Mouse (Mus musculus) heart, adult 11 months (tissue): ENCODE measurements at regions not wholly inside any gene's neighbourhood (a gene's known extent, or its start where the extent isn't known, plus 50 kb on each side); places are given as distances from the start of the nearest gene placed in this dataset.
A peak's percentile ranks its signal among the peaks of the same experiment; 100 is the strongest.

Experiments
- DNase-seq: peaks from one replicate; pipeline ENCODE4 v3.0.0; 2022

DNA sequence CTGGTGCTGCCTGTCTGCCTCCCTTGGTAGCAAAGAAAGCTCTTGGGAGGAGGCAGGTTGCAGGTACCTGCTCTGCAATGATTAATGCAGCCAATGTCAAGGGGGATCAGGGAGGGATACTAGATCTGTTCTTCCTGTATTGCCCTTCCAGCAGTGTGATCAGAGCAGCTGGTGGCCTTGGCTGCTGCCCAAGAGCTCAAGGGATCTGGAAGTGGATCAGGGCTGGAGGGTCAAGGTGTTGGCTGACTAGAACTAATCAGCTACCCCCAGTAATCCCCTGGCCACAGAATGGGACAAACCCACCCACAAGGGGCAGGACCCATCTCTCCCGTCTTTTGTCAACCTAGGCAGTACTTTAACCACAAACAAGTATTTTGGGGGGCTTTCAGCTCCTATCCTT lies 211.8 kb upstream of the Atp6ap2 start:
- peak; percentile 68 for DNase-seq

DNA sequence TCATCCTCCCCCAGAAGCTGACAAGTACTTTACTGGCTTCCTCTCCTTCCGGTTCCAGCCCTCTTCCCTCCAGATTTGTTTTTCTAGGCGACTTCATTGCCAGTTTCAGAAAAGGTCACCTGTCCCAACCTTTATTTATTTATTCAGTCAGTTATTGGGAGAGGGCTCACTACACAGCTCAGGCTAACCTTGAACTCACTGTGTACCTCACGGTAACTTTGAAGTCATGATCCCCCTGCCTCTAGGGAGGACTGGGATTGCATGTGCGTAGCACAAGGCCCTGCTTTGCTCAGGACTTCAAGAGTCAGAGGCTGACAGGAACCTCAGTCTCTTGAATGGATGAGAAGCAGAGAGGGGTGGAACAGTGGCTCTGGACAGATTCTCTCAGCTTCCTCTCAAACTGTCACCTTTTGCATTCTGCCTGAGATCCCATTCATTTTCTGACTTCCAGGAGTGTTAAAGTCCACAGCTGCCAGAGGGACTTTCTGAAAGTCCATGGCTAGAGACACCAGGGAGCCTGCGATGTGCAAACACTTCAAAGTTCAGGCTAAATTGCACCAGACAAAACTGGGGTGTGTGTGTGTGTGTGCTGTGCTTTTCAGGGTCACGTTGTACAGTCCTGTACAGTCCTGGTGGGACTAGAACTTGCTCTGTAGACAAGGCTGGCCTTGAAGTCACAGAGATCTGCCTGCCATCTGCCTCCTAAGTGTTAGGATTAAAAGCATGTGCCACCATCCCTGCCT lies 211.2 kb upstream of the Atp6ap2 start:
- DNase-seq, result peak; percentile 27

DNA sequence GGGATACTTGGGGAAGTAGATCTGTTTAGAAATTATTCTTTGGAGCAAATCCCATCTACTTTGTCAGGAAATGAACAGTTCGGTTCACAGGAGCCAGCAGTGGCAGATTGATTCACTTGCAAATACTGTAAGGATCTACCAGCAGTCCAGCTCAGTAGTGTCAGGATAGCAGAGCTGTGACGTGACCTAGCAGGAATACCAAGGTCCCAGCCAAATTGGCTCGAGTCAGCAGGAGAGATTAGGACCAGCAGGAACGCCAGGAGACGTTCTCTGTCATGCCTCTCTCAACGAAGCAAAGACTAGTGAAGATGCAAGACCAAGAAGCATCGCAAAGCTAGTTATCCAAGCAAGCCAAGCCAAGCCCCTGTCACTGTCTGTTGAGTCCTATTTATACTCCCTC lies 210.2 kb upstream of the Atp6ap2 start:
- DNase-seq, result peak; percentile 84

DNA sequence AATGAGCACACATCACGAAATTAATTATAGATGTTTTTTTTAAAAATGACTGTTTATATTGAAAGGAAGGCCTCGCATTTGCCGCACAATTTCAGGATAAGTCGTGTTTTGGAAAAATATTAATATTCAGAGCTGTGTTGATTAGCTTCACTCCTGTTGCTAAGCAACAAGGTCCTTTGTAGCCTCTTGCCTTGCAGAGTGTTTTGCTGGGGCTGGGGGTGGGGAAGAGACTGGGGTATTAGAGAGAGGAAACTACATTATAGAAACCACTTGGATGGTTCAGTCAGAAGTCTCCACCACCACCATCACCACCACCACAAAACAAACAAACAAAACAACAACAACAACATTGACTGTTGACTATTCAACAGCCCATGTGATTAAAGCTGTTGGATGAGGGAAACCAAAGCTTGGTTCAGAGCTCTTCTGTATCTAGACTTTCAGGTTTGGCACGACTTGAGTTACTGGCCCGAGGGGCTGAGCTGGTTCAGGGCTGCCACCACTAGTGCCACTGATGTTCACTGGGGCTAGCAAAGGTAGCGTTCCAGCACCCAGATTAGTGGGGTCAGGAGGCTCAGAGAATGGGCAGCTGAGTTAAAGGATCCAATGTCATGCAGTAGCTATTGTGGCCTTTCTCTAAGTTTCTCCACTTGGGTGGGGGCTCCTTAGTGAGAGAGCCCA lies 195.3 kb upstream of the Atp6ap2 start:
- peak; percentile 13 for DNase-seq

DNA sequence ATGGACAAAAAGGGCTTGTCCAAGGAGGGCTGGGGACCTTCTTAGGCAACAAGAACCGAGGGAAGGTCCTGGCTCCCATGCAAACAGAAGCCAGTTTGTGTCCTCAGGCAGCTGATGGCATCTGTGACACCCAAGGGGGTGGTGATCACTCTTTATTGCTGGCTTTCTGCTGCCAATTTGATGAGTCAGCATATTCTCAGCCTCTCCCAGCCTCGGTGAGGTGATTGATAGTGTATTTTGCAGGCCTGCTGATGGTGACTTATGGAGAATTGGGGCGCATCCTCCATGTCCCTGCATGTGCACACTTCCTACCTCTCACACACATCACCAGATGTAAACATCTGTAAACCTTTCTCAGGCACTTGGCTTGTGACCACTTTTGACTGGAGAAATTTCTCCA lies 178.3 kb upstream of the Atp6ap2 start:
- DNase-seq, result peak; percentile 25

DNA sequence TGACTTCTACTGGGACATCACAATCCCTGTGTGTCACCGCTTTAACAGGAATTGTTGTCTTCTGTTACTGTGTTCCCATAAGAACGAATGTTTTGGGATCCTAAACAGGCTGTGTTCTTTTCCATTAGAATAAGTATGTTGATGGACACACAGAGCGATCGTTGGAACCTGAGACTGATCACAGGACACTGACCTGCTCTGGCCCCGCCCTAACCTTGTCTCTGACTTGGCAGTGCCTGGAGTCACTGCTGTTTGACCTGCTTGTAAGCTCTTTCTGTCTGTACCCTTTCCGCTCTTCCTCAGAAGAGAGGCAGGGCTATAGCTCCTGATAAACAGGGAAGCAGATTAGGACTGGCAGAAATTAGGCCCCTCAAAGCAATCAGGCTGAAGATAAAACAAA lies 162.0 kb upstream of the Atp6ap2 start:
- no peak for DNase-seq

DNA sequence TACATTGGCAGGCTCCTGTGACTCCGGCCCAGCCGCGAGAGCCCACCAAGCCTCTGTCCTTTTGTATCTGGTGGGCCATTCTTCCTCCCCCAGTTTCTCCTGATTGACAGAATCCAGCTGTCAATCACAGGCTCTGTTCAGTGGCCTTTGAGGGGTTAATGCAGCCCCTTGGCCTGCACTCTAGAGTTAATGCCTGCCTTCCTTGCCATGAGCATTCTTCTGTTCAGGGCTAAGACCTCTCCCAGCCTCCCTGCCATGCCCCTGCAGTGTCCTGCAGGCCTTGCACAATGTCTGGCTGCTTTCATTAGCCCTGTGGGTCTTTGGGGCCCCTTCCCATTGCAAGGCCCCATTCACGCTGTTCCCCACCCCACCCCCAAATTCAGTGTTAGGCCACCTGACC lies 160.9 kb upstream of the Atp6ap2 start:
- DNase-seq, result no peak

DNA sequence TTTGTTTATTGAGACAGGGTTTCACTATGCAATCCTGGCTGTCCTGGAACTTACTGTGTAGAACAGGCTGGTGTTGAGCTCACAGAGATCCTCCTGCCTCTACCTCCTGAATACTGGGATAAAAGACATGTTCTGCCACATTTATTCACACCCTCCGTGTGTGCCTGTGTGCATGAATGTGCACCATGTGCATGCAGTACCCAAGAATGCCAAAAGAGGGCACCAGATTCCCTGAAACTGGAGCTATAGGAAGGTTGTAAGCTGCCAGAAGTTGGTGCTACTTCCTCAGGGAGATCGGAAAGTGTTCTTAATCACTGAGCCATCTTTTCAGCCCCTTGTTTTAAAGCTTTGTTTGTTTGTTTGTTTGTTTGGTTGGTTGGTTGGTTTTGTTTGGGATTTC lies 155.3 kb upstream of the Atp6ap2 start:
- DNase-seq, result no peak

DNA sequence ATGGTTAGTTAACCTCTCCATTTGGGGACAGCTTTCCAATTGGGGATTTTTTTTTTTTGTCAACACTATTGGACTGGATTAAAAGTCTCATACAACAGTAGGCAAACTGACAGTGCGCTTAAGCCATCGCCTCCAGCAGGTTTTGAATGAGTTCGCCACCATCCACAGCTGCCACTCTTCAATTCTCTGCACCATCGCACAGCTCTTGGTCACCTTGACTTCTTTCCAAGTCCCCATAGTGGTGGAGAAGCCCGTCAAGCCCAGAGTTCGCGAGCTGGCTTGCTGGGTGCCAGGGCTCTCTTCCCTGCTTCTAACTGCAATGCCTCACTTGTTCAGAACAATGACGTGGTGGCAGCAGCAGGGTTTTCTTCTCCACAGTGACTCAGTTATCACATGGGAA lies 151.9 kb upstream of the Atp6ap2 start:
- no peak for DNase-seq

DNA sequence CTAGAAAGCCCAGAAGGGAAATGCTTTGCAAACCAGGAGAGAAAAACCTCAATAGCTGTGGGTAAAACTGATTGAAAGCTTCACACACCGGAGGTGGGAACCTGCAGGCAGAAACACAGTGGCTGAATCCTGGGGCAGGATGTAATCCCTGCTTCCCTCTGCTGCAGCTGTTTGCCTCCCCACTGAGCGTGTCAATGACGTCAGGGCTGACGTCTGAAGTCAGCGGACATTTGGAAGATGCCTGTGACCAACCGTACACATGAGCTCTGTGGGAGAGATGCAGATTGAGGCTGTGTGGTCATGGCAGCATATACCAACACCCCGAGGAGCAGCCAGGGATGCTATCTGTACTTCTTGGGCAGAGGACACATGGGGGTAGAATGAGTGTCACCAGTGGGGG lies 151.5 kb upstream of the Atp6ap2 start:
- no peak for DNase-seq

DNA sequence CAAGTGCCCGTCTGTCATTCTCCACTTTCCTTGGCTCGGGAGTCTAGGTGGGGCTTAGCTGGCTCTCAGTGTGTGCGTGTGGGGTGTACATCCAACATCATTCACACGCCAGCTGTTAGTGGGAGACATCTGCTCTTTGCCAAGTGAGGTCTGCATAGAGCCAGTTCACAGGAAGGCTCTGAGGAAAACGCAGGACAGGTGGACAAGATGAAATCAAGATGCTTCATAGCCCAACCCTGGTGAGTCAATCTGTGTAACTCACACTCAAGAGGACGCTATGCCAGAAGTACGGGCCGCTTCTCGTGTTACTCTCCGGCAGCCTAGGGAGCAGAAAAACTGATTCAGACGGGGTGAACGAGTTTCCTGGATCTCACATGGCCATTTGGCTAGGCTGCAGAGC lies 148.2 kb upstream of the Atp6ap2 start:
- DNase-seq, result no peak

DNA sequence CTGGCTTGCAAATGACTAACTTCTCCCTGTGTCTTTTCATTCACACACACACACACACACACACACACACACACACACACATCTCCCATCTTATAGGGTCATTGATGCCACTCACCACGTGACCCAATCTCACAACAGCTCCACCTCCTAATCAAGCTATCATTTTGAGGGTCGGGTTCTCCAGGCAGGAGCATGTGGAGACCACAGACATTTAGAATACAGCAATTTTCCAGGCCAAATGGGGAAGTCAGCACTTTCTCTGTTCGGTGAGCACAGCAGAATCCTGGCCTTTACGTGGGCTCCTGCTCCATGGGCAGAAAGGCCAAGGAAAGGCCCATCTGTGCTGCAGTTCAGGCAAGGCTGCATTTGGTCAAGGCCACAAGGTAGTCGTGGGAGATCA lies 143.8 kb upstream of the Atp6ap2 start:
- no peak for DNase-seq

DNA sequence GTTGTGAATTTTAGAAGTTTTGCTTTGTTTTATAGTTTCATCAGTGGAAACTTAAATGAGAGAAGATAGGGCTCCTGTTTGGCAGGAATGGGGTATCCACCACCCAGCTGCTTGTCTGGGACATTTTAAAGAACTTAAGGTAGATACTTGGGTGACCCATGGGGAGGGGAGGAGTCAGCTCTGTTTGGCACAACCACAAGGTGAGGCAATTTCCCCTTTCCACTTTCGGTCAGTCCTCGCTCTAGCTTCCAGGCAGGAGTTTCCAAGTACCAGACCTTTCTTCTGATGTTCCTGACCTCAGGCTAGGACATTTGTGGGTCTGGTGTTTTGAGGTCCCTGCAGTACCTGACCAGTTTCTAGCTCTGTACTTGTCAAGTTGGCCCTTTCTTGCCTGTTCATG lies 142.5 kb upstream of the Atp6ap2 start:
- DNase-seq, result no peak

DNA sequence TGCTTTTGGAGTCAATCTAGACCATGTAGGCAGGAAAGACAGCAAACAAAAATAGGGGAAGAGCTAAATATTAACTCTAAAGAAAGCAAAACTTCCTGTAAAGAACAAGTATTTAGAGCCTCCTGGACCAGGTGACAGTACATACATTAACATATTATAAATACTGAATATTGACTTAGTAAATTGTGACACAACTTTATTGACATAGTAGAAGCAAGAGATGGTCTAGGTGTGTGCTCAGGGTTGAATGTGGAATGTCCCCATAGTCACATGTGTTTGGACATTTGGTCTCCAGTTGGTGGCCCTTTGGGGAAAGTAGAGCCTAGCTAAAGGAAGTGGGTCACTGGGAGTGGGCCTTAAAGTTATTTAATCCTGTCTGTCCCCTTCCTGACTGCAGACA lies 139.6 kb upstream of the Atp6ap2 start:
- DNase-seq, result no peak

DNA sequence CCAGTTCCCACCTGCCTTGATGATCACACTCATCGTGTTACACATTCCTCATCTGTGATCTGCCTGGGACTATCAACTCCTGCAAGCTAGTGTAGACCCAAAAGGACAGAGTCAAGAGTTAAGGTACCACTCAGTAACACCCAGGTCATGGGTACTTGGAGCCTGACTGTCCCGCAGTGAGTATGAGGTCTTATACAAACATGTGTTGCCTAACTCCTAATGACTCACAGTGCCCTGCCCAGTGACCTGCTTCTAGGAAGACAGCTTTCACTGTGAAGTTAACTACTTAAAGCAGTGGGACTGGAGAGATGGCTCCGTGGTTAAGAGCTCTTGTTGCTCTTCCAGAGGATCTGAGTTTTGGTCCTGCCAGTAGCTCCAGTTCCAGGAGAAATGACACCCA lies 137.9 kb upstream of the Atp6ap2 start:
- DNase-seq, result no peak

DNA sequence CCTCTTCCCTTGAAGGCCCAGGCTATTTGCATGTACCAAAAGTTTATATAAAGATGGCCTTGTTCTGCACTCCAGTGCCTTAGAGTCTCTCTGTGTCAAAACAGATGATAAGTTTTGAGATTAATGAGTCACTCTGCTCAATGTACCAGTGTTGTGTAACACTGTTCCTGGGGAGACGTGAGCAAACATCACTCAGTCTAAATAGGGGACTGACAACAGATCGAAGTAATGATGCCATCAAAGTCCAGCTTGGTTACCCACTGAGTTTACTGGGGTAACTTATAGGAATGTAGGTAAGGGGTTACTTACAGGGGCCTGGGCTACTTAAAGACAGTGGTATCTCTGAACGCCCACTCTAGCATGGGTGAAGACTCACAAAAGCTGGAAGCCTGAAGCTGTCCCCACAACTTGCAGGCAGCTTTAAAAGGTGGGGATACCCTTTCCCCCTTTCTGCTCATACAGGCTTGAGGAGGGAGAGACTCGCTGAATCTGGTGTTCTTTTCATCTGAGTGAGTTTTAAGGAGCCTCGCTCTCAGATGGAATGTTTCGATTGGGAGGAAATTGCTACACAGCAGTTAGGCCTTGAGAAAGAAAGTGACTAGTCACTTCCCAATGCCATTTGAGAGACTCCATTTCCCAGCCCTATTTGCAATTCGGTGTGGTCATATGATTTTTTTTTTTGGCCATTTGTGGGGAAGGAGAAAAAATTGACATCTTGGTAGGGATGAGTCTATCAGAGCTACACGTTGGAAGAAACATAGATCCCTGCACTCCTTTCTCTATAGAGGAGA lies 134.4 kb upstream of the Atp6ap2 start:
- no peak for DNase-seq

DNA sequence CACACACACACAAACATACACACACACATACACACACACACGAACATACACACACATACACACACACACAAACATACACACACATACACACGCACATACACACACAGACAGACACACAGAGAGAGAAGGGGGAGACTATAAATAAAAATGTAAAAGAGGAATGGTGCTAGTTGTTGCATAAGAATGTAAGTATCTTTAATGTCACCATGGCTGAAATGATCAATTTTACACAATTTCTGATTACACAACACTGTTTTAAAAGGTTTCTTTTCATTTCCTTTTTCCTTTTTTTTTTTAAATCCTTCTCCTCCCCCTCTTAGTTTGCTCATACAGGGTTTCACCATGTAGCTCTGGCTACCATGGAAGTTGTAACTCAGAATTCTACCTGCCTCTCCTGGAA lies 125.9 kb upstream of the Atp6ap2 start:
- no peak for DNase-seq

DNA sequence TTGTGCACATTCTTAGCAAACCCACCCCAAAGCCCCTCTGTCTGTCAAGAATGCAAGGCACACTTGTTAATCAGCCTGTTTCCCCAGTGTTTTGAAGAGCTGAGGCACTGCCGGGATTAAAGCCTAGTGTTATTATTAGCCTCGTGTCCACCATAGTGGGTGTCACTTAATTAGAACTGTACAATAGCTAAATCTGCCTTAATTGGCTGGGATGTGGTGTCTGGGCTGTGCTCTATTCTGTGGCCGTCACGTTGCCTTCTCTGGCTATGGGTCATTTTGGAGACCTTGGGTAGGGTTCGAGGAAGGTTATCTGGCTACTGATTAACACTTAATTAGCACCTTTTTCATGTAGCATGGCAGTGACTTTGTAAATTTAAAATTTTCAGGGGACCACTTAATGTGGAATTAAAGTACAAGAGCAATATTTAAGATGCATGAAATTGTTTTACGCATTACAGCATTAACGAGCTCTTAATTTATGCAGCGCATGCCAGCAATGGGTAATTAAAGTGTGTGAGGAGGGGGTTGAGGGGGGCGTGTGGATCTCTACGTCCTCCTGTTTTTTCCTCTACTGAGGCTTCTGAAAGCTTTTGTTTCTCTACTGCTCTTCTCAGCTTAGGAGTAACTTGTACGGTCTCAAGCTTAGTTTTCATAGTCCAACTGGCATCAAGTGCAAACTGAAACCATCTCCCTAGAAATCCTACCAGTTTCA lies 124.5 kb upstream of the Atp6ap2 start:
- no peak for DNase-seq

DNA sequence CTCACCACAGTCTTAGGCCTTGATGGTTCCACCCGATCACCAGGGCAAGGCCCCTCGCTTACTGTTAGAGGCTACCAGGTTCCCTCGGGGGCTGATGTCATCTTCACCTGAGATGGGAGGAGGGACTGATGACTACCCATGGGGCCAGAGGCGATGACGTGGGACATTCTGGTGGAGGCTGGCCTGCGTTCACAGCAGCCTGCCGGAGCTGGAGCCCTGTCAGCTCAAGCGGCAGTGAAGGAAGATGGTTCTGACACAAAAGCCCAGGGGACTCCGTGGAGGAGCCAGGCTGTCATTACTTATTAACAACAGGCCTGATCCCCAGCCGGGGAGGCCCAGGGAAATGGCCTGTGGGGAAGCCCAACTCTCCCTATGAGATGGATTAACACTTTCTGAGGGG lies 121.3 kb upstream of the Atp6ap2 start:
- DNase-seq, result no peak

DNA sequence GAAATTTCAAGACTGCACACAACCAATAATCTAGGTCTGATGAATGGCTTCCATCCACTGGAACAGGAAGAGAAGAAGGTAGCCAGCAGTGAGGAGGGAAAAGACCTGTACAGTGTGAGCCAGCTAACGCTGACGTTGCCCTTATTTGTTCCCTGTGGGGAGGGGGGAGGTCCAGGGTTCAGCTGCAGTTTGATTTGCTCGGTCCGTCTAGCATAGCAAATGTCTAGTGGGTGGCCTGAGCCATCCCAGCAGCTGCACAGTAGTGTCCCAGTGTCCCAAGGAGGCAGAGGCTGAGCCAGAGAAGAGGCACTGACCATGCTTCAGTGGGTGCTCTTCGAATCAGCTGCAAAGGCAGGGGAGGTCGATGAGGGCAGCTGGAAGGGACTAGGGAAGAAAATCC lies 120.7 kb upstream of the Atp6ap2 start:
- DNase-seq, result no peak

DNA sequence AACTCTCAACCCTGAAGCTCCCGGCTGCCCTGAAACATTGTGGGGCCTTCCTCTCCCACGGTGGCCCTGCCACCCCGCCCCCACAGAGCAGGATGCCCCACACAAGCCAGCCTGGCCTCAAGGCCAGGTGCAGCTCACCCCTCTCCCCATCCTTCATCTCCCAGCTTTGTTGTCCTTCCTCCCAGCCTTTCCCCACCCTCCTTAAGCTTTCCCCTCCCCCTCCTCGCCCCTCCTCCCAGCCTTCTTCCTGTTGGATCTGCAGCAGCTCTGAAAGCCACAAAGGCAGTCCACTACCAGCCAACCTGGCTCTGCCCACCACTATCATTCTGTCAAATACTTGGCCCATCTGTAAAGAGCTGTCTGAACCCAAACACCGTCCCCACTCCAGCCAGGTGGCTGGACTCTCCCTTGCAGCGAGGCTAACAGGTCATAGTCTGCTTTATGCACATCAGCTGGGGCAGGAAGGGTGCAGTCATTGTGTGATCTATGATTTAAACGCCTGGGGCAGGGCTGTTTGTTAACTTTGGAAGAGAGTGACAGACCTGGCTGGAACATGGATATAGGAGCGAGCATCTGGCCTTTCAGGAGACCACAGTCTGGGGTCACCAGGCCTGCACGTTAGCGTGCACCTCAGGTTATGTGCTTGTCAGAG lies 119.9 kb upstream of the Atp6ap2 start:
- DNase-seq, result peak; percentile 84

DNA sequence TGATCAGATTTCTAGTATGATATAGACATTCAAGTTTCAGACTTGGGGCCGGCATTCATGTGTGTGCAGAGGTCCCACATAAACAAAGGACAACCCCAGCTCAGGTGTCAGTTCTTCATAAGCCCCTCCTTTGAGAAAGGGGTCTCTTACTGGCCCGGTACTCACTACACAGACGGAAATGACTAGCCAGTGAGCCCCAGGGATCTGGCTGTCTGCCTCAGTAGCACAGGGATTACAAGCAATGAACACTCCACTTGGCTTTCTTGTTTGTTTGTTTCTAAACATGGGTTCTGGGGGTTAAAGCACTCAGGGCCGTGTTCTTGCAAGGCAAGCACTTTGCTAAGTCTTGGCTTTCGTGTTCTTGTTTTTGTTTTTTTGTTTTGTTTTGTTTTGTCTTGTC lies 115.3 kb upstream of the Atp6ap2 start:
- no peak for DNase-seq

DNA sequence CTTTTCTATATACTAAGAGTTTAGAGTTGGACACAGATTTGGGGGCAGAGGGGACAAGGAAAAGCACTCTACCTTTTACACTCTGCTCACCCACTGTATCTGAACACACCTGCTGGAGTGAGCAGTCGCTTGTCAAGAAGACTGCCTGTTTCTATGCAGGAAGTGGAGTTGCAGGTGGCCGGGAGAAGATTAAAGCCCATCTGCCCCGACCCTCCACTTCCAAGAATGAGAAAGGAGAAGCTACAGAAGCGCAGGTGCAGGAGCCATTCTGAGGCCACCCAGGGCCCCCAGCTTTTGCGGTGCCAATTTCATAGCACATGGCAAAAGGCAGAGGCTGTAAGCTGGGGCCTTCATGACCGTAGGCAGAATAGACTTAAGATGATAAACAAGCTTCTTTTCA lies 108.4 kb upstream of the Atp6ap2 start:
- DNase-seq, result no peak
